Mouse (Mus musculus): ENCODE measurements at regions not wholly inside any gene's neighbourhood (a gene's known extent, or its start where the extent isn't known, plus 50 kb on each side); places are given as distances from the start of the nearest gene placed in this dataset.

DNA sequence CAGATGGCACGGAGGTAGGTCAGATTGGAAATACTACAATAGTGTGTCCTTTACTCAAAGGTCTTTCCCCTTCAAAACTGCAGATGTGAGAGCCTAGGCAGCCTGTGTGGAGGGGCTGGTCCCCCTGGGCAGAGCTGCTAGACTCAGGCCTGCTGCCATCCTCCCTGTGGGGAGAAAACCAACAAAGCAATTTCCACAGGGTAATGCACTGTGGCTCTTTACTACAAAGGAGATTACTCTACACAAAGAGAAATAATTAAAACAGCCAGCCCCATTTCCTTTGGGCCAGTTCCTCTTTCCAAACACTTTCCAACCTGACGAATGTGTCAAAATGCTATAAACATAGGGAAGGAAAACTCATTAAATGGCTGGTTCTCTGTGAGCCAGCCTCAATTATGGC lies 250.0 kb upstream of the Trpc7 start:
- 70% methylated on average over 2 of the region's 2 CpGs for WGBS
- no peak overlapping the region for H3K4me3 ChIP-seq
- H3K9me3 ChIP-seq: no peaks in the 10 kb centered on the region
- peaks cover 6% of the 10 kb centered on the region; the same call in 1 of the 2 replicates for H3K4me1 ChIP-seq
- H3K27ac ChIP-seq: no peak overlapping the region
- DNase-seq (ENCODE audit: low spot score): no peak
- H3K36me3 ChIP-seq: no peaks in the 10 kb centered on the region
- no peaks in the 10 kb centered on the region for H3K27me3 ChIP-seq (ENCODE audit: insufficient read depth, poor library complexity, severe bottlenecking)

DNA sequence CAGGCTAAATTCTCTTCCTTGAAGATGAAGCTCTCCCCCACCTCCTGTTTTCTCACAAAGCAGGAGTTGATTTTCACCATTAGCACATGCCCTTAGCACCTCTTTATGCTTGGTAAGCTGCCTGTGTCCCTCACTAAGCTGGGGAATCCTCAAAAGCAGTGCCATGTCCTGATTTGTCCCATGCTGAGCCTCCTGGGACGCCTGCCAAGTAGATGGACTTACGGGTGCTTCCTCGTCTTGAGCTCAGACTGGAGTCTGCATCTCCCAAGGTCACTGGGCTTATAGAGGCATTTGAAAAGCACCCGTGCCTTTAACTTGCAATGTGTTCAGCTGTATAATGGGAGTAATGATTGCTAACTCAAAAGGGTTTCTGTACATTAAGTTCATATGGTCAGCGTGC lies 247.1 kb upstream of the Trpc7 start:
- no peaks in the 10 kb centered on the region for H3K9me3 ChIP-seq
- H3K4me1 ChIP-seq: peaks cover 6% of the 10 kb centered on the region; the same call in 1 of the 2 replicates
- no peak overlapping the region for H3K4me3 ChIP-seq
- H3K27me3 ChIP-seq (ENCODE audit: insufficient read depth, poor library complexity, severe bottlenecking): no peaks in the 10 kb centered on the region
- no peak overlapping the region for H3K27ac ChIP-seq
- 42% methylated on average over 5 of the region's 5 CpGs for WGBS
- DNase-seq (ENCODE audit: low spot score): peak; percentile 45
- no peaks in the 10 kb centered on the region for H3K36me3 ChIP-seq

DNA sequence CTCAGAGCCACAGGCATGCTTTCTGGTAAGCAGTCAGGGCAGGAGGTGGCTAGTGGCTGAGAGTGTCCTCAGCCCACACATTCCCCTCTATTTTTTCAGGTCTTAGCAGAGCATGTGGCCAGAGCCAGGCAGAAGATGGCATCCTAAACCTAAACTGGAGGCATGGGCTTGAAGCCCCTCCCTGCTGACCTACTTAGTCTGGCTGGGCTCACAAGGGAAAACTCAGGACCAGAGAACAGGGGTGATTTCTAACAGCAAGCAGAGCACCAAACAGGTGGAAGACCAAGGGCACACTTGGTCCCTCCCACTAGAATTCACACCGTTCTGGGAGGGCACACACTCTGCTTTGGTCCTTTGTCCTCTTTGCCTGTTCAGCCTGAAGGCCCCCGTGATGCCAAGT lies 246.6 kb upstream of the Trpc7 start:
- no peak overlapping the region for H3K27ac ChIP-seq
- H3K27me3 ChIP-seq (ENCODE audit: insufficient read depth, poor library complexity, severe bottlenecking): no peaks in the 10 kb centered on the region
- peak; percentile 53 for DNase-seq (ENCODE audit: low spot score)
- WGBS: 14% methylated on average over 2 of the region's 2 CpGs
- H3K4me3 ChIP-seq: no peak overlapping the region
- no peaks in the 10 kb centered on the region for H3K9me3 ChIP-seq
- H3K36me3 ChIP-seq: no peaks in the 10 kb centered on the region
- peaks cover 6% of the 10 kb centered on the region; the same call in 1 of the 2 replicates for H3K4me1 ChIP-seq

DNA sequence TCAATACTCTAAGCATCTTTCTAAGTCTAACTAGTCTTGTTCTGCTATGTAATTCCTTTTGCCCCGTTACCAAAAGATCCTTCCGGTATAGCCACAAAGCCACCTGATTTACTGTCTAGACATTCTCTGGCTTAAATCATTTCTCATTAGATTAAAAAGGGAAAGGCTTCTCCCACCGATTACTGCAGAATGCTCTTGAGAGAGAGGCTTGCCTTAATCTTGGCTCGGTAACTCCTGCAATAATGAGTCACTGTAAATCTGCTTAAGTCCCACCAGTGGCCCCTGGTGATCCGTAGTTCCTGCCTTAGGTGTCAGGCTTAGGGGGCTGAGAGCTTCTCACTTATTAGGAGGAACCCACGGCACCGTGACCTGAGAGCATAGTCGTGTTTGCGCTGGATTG lies 220.1 kb upstream of the Trpc7 start:
- Histone ChIP-seq H3K4me3 (no peak overlapping the region), H3K27ac (no peak overlapping the region), H3K36me3 (no peaks in the 10 kb centered on the region), H3K27me3 (ENCODE audit: insufficient read depth, poor library complexity, severe bottlenecking) (no peaks in the 10 kb centered on the region), H3K4me1 (no peaks in the 10 kb centered on the region), H3K9me3 (no peaks in the 10 kb centered on the region)
- no peak for DNase-seq (ENCODE audit: low spot score)
- 60% methylated on average over 9 of the region's 9 CpGs for WGBS

DNA sequence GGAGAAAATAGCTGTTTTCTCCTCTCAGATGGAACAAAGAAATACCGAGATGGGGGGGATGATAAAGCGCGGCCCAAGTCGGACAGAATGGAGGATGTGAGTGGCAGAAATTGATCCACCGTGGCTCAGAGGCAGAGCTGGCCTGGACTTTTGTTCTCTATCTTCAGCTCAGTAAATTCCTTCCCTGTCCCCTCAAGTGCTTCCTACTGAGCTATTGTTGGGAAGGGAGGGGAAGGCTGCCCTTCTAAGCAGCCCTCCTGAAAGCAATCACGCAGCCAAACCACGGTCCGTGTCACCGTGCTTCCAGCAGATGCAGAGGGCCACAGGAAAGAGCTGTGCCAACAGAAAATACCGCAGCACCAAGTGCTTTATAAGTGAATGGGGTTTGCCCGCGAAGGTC lies 212.2 kb upstream of the Trpc7 start:
- 9% methylated on average over 12 of the region's 12 CpGs for WGBS
- H3K27ac ChIP-seq: peak overlapping the region; percentile 32
- H3K9me3 ChIP-seq: no peaks in the 10 kb centered on the region
- no peak overlapping the region for H3K4me3 ChIP-seq
- peaks cover 7% of the 10 kb centered on the region for H3K4me1 ChIP-seq
- no peaks in the 10 kb centered on the region for H3K36me3 ChIP-seq
- DNase-seq (ENCODE audit: low spot score): no peak
- no peaks in the 10 kb centered on the region for H3K27me3 ChIP-seq (ENCODE audit: insufficient read depth, poor library complexity, severe bottlenecking)

DNA sequence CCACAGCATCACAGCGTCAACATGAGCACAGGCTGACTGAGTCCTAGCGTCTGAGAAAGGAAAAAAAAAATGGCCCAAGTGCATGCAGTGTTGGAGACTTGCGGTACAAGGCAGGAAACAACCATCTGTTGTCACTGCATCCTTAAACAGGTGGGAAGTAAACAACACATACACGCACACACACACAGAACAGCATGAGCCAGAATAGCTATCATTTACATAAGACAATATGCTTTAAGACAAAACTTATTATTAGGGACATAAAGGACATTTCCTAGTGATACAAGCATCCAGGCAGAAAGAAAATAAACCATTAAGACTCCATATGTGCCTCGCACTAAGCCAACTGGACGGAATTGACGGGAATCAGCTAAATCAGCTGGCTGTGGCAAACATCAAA lies 203.8 kb upstream of the Trpc7 start:
- no peaks in the 10 kb centered on the region for H3K36me3 ChIP-seq
- H3K4me3 ChIP-seq: no peak overlapping the region
- no peak for DNase-seq (ENCODE audit: low spot score)
- H3K27ac ChIP-seq: no peak overlapping the region
- no peaks in the 10 kb centered on the region for H3K4me1 ChIP-seq
- H3K27me3 ChIP-seq (ENCODE audit: insufficient read depth, poor library complexity, severe bottlenecking): no peaks in the 10 kb centered on the region
- WGBS: 82% methylated on average over 7 of the region's 7 CpGs
- H3K9me3 ChIP-seq: no peaks in the 10 kb centered on the region

DNA sequence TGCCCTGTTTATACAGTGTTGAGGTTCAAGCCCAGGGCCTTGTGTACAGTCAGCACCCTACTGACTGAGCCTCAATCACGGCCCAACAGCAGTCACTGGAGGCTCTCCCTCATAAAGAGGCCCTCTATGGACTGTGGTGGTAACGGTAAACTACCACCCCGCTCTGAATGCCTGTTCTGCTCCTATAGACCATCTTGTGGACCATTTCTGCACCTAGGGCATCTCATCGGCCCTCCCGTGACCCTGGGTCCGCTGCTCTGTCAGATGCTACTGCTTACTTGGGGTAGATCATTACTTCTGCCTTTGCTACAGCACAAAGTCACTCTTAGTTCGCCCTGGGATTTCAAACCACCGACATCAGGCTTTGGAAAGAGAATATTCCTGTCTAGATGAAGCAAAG lies 196.1 kb upstream of the Trpc7 start:
- Histone ChIP-seq H3K4me3 (no peak overlapping the region), H3K9me3 (no peaks in the 10 kb centered on the region), H3K27me3 (ENCODE audit: insufficient read depth, poor library complexity, severe bottlenecking) (no peaks in the 10 kb centered on the region), H3K36me3 (no peaks in the 10 kb centered on the region), H3K4me1 (no peaks in the 10 kb centered on the region), H3K27ac (no peak overlapping the region)
- peak; percentile 60 for DNase-seq (ENCODE audit: low spot score)
- WGBS: 87% methylated on average over 8 of the region's 8 CpGs

DNA sequence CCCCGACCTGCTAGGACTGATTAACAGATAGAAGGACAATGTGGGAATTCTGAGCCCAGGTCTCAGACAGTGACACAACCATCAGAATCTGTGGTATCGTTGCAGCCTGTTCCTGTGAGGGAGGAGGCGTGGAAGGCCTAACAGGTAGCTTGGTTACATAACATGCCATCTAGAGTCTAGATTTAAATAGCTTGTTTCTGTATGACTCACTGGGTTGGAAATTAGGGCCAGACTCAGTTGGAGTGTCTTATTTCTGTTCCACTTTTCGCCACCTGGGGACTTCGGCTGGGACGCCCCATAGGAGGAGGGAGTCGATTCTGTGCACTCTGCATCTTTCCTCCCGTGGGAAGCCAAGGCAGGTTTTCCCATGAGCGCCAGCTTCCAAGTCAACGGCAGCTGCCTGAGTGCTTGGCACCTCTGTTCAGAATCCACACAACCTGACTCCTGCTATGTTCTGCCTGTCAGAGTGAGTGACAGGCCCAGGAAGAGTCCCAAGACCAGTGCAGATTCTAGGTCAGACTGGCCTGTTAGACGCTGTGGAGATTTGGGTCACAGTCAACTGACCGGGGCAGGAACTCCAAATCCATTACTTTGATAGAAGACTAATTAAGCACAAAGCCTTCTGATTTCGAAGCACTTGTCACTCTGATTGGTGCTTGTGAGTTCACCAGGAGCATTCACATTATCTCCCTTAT lies 193.7 kb upstream of the Trpc7 start:
- no peak overlapping the region for H3K4me3 ChIP-seq
- peak; percentile 46 for DNase-seq (ENCODE audit: low spot score)
- no peaks in the 10 kb centered on the region for H3K36me3 ChIP-seq
- H3K27ac ChIP-seq: no peak overlapping the region
- H3K27me3 ChIP-seq (ENCODE audit: insufficient read depth, poor library complexity, severe bottlenecking): no peaks in the 10 kb centered on the region
- no peaks in the 10 kb centered on the region for H3K4me1 ChIP-seq
- H3K9me3 ChIP-seq: no peaks in the 10 kb centered on the region
- WGBS: 74% methylated on average over 13 of the region's 13 CpGs

DNA sequence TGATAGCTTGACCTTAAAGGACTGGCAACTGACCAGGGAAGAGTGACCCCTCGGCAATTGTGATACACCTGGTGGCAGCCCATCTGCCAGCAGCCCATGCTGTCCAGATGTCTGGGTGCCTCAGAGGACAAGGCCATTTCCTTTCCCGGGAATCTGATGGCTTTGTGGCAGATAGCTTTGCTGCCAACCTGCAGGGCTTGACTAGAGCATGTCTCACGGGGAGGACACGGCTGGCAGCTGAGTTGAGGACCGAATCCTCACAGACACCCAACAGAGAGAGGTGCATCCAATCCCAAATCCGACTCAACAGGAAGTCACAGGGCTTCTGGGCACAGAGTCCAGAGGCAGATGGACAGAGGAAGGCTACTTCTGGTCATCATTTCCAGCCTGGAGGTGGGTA lies 192.2 kb upstream of the Trpc7 start:
- no peak overlapping the region for H3K27ac ChIP-seq
- peak; percentile 67 for DNase-seq (ENCODE audit: low spot score)
- no peaks in the 10 kb centered on the region for H3K36me3 ChIP-seq
- no peak overlapping the region for H3K4me3 ChIP-seq
- WGBS: 83% methylated on average over 6 of the region's 6 CpGs
- no peaks in the 10 kb centered on the region for H3K9me3 ChIP-seq
- no peaks in the 10 kb centered on the region for H3K27me3 ChIP-seq (ENCODE audit: insufficient read depth, poor library complexity, severe bottlenecking)
- no peaks in the 10 kb centered on the region for H3K4me1 ChIP-seq

DNA sequence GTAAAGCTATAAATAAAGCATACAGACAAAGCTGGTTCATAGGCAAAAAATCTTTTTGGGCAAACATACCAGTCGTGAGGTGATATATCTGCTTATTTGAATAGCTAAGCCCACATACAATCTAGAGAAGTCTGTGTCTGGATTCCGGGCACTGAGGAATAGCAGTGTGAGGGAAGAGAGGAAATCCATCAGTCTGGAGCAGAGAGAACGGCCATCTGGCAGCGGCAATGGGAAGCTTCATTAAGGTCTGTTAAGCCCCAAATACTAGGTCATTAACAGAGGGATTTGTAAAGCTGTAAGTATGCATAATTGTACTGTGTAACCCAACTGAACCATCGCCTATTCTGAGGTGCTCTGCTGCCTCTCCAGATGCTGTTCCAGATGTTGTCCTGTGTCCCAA lies 191.6 kb upstream of the Trpc7 start:
- Histone ChIP-seq H3K9me3 (no peaks in the 10 kb centered on the region), H3K27me3 (ENCODE audit: insufficient read depth, poor library complexity, severe bottlenecking) (no peaks in the 10 kb centered on the region), H3K4me1 (no peaks in the 10 kb centered on the region), H3K36me3 (no peaks in the 10 kb centered on the region), H3K4me3 (no peak overlapping the region), H3K27ac (no peak overlapping the region)
- 79% methylated on average over 5 of the region's 5 CpGs for WGBS
- no peak for DNase-seq (ENCODE audit: low spot score)

DNA sequence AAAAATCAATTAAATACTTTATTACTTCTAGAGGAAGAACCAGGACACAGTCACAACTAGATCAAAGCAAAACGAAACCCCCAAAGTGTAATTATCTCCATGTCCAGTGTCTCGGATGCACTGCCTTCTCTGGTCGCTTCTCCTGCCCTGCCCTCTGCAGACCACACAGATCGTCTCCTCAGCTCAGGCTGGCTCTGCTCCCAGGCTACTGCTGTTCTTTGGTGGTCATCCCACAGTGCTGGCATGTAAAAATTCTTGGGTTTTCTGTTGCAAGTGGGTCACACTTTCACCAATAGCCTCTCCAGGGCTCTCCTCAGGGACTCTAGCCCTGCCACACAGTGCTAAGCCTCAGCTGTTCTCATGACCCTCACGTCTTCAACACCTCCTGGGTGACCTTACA lies 188.0 kb upstream of the Trpc7 start:
- 65% methylated on average over 5 of the region's 5 CpGs for WGBS

DNA sequence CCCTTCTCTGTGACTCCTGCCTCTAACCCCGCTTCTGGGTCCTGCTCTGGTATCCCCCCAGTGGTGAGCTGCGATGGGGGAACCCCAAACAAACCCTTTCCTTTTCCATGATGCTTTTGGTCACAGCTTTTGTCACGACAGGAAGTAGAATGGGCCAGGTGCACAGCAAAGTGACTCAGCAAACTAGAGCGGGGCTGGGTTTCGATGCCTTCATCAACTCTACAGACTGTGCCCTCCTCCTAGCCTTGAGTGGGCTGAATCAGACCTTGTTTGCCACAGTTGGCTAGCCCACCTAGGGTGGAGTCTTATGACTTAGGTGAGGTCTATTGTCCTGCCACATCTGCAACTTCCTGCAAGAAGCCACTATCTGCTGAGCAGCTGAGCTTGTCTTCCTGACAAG lies 174.7 kb upstream of the Trpc7 start:
- no peaks in the 10 kb centered on the region for H3K27me3 ChIP-seq (ENCODE audit: insufficient read depth, poor library complexity, severe bottlenecking)
- no peaks in the 10 kb centered on the region for H3K4me1 ChIP-seq
- H3K36me3 ChIP-seq: no peaks in the 10 kb centered on the region
- 76% methylated on average over 5 of the region's 5 CpGs for WGBS
- H3K27ac ChIP-seq: no peak overlapping the region
- no peaks in the 10 kb centered on the region for H3K9me3 ChIP-seq
- peak; percentile 43 for DNase-seq (ENCODE audit: low spot score)
- H3K4me3 ChIP-seq: no peak overlapping the region

More for the DNA sequence above, 188.0 kb upstream of the Trpc7 start:
- DNase-seq (ENCODE audit: low spot score): peak; percentile 46
- Histone ChIP-seq H3K36me3 (no peaks in the 10 kb centered on the region), H3K4me3 (no peak overlapping the region), H3K9me3 (no peaks in the 10 kb centered on the region), H3K4me1 (no peaks in the 10 kb centered on the region), H3K27ac (no peak overlapping the region), H3K27me3 (ENCODE audit: insufficient read depth, poor library complexity, severe bottlenecking) (no peaks in the 10 kb centered on the region)

DNA sequence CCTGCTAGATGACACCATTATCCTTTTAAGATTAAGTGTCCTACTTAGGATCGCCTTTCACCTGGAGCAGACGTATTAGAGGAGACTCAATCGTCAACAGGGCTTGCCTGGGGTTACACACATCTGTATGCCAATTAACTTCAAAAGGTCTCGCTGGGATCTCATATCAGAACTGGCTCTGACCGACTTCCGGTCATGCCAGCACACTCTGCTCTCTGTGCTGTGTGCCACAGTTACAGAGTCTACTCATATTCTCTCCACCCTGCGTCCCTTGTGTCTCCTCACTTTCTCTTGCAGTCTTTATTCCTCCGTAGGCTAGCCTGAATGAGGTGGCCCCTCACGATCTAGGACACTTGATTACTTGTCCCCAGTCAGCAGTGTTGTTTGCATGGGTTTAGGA lies 165.9 kb upstream of the Trpc7 start:
- Histone ChIP-seq H3K27ac (no peak overlapping the region), H3K4me3 (no peak overlapping the region), H3K4me1 (no peaks in the 10 kb centered on the region), H3K36me3 (no peaks in the 10 kb centered on the region), H3K27me3 (ENCODE audit: insufficient read depth, poor library complexity, severe bottlenecking) (0 out of 2 replicates have a peak, but pooled peaks cover 4% of the 10 kb centered on the region), H3K9me3 (no peaks in the 10 kb centered on the region)
- no peak for DNase-seq (ENCODE audit: low spot score)
- WGBS: 83% methylated on average over 9 of the region's 9 CpGs

DNA sequence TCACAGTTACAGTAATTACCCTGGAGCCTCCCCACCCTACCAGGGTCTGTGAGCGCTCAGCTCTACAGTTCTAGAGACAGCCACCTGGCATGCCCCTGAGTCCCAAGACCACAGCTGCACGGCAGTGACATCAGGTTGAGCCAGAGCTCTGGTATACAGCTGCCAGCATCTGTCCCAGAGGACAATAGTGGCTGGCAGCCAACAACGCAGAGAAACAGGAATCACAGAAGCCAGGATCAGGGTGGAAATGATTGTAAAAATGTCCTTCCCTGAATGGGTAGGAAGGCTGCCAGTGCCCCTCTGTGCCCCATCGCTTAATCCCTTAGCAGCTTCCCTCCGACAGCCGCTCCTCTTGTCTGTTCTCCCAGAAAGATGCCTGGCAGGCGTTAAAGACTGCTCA lies 165.3 kb upstream of the Trpc7 start:
- Histone ChIP-seq H3K27ac (no peak overlapping the region), H3K4me3 (no peak overlapping the region), H3K9me3 (no peaks in the 10 kb centered on the region), H3K36me3 (no peaks in the 10 kb centered on the region), H3K4me1 (no peaks in the 10 kb centered on the region), H3K27me3 (ENCODE audit: insufficient read depth, poor library complexity, severe bottlenecking) (0 out of 2 replicates have a peak, but pooled peaks cover 4% of the 10 kb centered on the region)
- DNase-seq (ENCODE audit: low spot score): no peak
- WGBS: 69% methylated on average over 7 of the region's 7 CpGs

Measured in heart, embryonic 10.5 days (tissue).